Mouse (Mus musculus): ENCODE results near the gene Ung. TPM values are rescaled to one million over a fixed set of nuclear protein-coding genes. Genes with fewer than 3 reads are reported as not detected.

Gene Ung
- total RNA-seq, 4 experiments from 2014 or later = 2.1 to 3.7 (median 3.2) TPM

DNA sequence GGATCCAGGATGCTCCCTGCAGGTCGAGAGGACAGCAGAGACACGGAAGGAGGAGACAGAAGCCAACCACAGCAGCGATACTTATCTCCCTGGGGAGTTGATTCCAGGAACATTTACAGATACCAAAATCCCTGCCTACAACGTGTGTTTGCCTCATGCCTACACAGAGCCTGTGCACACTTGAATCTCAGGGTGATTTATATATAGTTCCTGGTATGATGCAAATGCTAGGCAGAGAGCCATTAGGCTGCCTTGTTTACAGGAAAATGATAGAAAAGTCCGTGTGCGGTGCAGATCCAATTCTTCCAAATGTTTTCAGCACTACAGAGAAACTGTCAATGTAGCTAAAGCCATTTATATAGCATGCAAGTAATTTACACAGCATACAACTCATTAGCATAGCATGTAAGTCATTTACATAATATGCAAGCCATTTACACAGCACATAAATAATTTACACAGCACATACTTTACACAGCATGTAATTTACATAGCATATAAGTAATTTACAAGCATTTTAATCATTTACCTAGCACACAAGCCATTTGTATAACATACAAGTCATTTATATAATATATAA is 33.0 kb downstream of the Ung start:
- peak in 1 of 2 experiments; percentile 39 for DNase-seq (ENCODE audit: low spot score in 2 of 2)

DNA sequence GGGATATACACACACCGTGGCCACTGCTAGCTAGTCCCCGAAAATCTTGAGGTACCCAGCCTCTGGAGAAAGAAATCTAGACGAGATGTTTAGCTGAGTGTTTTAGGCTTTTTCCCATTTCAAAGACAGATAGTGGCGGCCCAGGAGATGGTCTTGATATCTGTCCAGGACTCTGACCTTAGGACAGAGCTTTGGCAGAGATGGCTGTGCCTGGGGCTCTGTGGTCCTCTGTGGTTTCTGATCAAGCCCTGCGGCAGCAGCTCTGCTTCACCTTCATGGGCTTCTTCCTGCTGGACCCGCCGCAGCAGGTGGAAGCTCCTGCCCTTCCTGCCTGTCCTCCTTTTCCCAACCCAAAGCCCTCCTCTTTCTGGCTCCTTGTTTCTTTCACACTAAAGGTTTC is 40.2 kb downstream of the Ung start:
- DNase-seq (ENCODE audit: low spot score in 2 of 2) = no peak

DNA sequence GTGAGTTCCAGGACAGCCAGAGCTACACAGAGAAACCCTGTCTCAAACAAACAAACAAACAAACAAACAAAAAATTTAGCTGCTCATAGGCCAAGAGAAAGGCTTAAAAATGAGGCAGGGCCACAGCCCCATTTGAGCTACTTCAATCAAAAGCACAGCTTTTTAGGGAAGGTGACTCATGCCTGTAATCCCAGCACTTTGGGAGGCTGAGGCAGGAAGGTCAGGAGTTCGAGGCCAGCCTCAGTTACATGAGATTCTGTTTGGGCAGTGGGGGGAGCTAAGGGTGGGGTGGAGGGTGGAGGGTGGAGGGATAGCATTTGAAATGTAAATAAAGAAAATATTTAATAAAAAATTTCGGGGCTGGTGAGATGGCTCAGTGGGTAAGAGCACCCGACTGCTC is 42.8 kb downstream of the Ung start:
- no peak for DNase-seq (ENCODE audit: low spot score in 2 of 2)

DNA sequence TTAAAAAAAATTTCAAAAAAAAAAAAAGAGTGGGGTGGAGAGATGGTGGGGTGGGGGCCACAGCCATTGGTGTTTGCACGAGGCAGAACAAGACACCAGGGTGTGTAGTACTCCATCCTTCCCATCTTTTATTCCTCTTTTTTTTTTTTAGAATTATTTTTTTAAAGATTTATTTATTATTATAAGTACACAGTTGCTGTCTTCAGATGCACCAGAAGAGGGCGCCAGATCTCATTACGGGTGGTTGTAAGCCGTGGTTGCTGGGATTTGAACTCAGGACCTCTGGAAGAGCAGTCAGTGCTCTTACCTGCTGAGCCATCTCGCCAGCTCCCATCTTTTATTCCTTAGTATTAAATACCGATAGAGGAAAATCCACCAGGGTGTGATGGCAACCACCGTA is 43.3 kb downstream of the Ung start:
- no peak for DNase-seq (ENCODE audit: low spot score in 2 of 2)

DNA sequence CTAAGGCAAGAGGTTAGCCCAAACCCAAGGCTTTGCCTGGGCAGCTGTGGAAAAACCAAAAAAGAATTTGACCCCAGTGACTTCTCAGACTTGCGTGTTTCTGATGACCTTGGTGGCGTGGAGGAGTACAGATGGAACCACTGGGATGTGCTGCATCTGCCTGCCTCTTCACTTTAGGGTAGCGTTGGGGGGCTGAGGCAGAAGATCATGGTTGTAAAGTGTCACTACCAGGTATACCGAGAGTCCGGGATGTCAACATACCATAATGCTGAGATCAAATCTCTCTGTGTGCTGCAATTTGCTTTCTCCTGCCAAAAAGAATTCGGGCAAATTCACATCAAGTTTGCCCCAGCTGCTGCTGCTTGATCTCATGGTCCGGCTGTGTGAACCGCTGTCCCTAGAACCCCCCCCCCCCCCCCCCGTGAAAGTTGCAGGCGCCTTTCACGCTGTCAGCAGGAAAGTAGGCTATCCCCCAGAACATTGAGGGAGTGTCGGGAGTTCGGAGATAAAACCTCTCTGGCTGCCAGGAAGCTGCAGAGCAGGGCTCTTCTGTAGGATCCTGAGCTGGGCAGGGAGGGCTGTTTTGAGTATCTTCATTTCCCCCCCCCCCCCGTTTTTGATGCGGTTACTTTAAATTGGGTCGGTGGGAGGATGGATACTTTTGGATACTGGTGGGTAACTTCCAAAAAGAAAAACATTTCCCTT is 43.8 kb downstream of the Ung start:
- DNase-seq (ENCODE audit: low spot score in 2 of 2) = no peak

DNA sequence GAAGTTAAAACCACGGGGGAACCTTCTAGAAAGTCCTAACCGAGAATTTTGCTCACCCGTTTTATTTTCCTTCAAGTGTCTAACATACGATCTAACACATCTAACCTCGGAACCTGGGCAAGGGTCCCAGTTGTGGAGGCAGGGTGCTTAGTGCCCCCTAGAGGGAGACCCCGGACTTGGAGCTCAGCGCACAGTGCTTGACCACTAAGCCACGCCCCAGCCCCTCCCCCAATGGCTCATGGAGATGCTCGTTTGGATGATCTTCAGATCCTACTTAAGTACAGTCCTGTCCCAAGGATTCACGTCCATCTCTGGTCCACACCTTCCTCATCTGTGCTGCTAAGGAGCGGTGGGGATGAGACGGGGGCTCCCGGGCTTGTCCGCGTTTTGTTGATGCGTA is 44.5 kb downstream of the Ung start:
- no peak for DNase-seq (ENCODE audit: low spot score in 2 of 2)

DNA sequence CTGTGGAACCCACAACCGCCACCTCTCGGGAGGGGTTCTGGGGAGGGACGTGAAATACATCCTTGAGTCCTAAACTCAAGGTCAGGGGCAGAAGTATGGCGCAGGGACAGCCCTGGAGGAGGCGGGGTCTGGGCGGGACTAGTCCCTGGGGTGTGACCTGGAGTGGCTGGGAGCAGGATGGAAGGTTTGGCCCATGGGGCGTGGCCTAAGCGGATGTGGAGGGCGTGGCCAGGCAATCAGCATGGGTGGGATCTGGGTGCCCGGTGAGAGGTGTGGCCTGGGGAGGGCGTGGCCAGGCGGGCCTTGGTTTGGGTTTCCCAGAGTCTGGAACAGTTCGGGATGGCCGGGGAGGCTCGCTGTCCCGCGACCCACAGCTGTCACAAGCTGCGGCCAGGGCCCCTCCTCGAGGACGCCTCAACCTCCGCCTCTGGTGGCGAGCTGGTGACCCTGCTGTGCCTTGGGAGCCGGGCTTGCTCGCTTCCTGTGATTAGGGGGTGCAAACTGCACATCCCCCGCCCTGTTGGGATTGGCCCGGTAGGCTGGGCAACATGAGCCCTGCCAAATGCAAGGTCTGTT is 45.5 kb downstream of the Ung start:
- peak; percentile 40 to 72 for DNase-seq (ENCODE audit: low spot score in 2 of 2)

DNA sequence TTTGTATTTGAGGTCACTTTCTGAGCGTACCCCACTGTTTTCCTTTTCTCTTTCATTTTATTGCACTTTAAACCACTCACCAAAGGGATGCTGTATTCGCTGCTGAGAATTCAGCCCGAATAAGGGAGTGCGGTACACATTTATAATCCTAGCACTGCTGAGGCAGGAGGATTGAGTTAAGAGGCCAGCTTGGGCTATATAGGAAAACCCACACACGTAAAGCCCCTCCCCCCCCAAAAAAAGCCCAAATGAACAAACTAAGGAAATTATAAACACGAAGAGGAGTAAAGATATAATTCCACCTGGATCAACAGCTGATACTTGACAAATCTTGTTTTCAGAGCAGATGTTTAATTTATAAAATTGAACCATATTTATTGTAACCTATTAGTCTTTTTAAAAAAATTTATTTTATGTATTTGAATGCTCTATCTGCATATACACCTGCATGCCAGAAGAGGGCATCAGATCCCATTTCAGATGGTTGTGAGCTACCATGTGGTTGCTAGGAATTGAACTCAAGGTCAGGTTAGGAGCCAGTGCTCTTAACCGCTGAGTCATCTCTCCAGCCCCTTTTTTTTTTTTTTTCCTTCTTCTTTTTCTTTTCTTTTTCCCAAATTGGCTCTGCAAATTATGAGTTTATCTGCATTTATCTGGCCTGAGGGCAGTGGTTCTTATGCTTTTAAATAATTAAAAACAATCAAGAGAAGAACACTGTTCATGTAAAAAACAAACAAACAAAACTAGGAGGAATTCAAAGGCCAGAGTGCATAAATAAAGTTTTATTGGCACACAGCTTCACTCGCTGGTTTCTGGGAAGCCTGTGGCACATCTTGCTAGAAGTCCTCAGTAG is 46.6 kb downstream of the Ung start:
- no peak for DNase-seq (ENCODE audit: low spot score in 2 of 2)

DNA sequence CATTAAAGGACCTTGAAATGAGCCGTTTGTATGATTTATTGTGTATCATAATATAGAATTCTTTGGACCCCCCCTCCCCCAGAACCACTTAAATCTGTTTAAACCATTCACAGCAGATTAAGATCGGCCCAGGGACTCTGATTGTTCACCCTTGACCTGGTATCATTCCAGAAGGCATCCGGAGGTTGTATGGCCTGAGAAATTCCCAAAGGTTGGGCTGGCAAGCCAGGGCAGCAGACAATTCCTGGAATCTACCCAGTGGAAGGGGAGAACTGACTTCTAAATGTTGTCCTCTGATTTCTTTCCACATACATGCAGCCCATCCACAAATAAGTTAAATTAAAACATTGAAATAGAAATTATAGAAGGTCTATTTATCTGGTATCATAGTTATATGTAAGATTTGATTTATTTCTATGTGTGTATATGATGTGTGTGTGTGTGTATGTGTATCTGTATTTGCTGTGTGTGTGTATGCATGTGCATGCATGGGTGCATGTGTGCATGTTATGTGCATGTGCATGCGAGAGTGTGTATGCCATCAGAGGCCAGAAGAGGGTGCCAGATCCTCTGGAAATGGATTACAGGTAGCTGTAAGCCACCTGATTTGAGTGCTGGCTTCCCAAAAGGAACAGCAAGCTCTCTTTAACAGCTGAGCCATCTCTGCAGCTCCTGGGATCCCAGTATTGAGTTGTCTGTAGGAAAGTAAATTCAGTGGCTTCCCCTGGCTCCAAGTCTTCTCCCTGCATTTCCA is 48.0 kb downstream of the Ung start:
- no peak for DNase-seq (ENCODE audit: low spot score in 2 of 2)

DNA sequence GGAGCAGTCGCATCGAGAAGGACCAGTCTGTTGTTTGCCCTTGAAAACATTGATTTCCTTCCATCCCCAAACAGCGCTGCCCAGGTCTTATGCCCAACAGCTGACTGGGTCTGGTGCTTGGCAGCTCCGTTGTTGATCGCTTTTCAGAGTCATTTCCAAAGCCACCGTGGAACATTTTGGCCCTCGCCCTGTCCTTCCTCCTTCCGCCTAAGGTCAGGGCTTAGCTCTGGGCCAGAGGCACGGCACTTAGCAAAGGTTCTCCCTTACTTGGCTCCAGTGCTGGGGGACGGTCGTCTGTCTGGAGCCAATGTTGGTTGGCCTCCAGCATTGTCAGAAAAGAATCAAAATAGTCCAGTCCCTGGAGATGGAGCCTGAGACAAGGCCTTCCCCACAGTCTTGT is 49.4 kb downstream of the Ung start:
- no peak for DNase-seq (ENCODE audit: low spot score in 2 of 2)

DNA sequence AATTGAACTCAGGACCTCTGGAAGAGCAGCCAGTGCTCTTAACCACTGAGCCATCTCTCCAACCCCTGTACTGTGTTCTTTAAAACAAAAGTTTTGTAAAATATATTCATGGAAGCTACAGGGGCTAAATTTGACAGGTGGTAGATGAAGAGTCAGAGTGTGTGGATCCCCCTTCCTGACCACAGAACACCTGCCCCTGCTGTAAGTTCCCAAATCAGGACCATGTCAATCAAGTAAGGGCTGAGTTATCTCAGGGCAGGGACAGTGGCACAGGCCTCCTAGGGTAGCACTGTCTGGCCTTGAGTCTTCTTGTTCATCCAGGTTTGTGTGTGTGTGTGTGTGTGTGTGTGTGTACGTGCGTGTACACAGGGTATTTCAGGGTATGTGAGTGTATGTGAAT is 53.3 kb downstream of the Ung start:
- no peak for DNase-seq (ENCODE audit: low spot score in 2 of 2)

DNA sequence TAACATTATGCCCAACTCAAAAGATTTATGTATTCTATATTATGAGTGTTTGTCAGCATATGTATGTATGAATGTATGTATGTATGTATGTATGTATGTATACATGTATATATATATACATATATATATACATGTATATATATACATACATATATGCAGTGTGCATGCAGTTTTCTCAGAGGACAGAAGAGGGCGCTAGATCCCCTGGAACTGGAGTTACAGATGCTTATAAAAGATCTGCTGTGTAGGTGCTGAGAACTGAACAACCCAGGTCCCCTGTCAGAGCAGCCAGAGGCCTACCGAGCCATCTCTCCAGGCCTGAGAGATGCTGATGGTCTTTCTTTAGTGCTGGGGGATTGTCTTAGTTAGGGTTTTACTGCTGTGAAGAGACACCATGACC is 56.9 kb downstream of the Ung start:
- no peak for DNase-seq (ENCODE audit: low spot score in 2 of 2)

Other genes starting within 250 kb of the Ung start
- gene Coro1c, start 221.6 kb upstream of the Ung start, total RNA-seq (2022) = 10 to 100 TPM; 76.3 to 95.4 (median 86.2) TPM
- 10 to 100 TPM; 25.6 to 29.5 (median 27.1) TPM for gene Ssh1, start 136.5 kb upstream of the Ung start, total RNA-seq (2022)
- under 1 TPM in 1 of 4 experiments, not detected in 3; 0.30 TPM for gene Dao, start 126.7 kb upstream of the Ung start, total RNA-seq (2022)
- gene Usp30, start 64.9 kb upstream of the Ung start, total RNA-seq (2022) = 10 to 100 TPM; 36.5 to 43.3 (median 42.3) TPM
- 100 to 1,000 TPM; 160 to 171 (median 163) TPM for gene Svop, start 38.8 kb upstream of the Ung start, total RNA-seq (2022)
- gene Alkbh2, start 2.2 kb upstream of the Ung start, total RNA-seq (2022) = 1 to 10 TPM; 4.7 to 9.3 (median 5.9) TPM
- gene Acacb, start 16.1 kb downstream of the Ung start, total RNA-seq (2022) = 1 to 10 TPM; 5.5 to 7.8 (median 6.4) TPM
- gene Foxn4, start 143.4 kb downstream of the Ung start, total RNA-seq (2022) = not detected
- 1 to 10 TPM; 2.1 to 2.6 (median 2.4) TPM for gene Myo1h, start 158.8 kb downstream of the Ung start, total RNA-seq (2022)